ENCODE assay signal across 18 mouse cellular contexts in the genomic region with DNA sequence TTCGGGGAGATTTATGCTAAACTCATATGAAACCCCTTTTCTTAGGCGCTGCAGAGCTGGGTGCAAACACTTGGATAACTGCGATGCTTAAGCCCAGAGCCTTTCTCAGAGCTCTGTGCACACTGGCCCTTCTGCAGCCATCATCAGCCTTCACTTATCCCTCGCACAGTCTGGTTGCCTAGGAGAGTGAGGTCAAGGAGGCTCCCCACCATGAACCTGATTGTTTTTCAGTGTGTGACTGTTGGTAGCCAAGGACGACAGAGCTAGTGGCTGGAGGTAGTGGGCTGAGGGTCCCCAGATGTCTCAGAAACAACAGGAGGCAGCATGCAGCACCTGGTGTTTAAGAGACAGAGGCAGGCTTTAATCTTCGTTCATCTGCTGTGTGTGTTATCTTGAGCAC.
DNase-seq lines count a peak whose midpoint lies in the region; ATAC-seq lines count a peak whose summit lies in the region.
"Had no signal": no experiment of that assay in that cellular context is flagged by ENCODE, and none has a peak within 500 bp of the region (broad histone marks: within the 10 kb centered on the region; RNA-seq: fewer than 3 reads in every experiment).

No protein-coding gene starts in this region.

- H3K27ac ChIP-seq in neural tube, embryonic 15.5 days (replicated peaks), result no peak overlapping the region
- no peak overlapping the region for H3K27ac ChIP-seq in forebrain, embryonic 13.5 days
- H3K27ac ChIP-seq in midbrain, embryonic 12.5 days (replicated peaks), result peak overlapping the region; percentile 30
- H3K27ac ChIP-seq in liver, embryonic 11.5 days (ENCODE audit: low read depth, low read length), result no peak overlapping the region
- H3K27ac ChIP-seq: liver, embryonic 12.5 days; lung, embryonic 15.5 days had no signal

- no peak overlapping the region for H3K4me3 ChIP-seq in neural tube, embryonic 15.5 days (replicated peaks)
- no peak overlapping the region for H3K4me3 ChIP-seq in forebrain, embryonic 13.5 days
- no peak overlapping the region for H3K4me3 ChIP-seq in midbrain, embryonic 12.5 days
- H3K4me3 ChIP-seq in liver, embryonic 11.5 days (ENCODE audit: low read depth, low read length), result no peak overlapping the region
- H3K4me3 ChIP-seq: heart, embryonic 12.5 days; liver, embryonic 12.5 days; lung, embryonic 15.5 days had no signal

- no peaks in the 10 kb centered on the region for H3K36me3 ChIP-seq in neural tube, embryonic 15.5 days
- H3K36me3 ChIP-seq in forebrain, embryonic 13.5 days (ENCODE audit: poor library complexity, severe bottlenecking), result no peaks in the 10 kb centered on the region
- no peaks in the 10 kb centered on the region for H3K36me3 ChIP-seq in midbrain, embryonic 12.5 days
- no peaks in the 10 kb centered on the region for H3K36me3 ChIP-seq in liver, embryonic 11.5 days (ENCODE audit: control insufficient read depth, insufficient read depth, low read length)
- H3K36me3 ChIP-seq: heart, embryonic 12.5 days; liver, embryonic 12.5 days; lung, embryonic 15.5 days had no signal

- peak; percentile 35 for DNase-seq in neural tube, embryonic 10.5 days (ENCODE audit: extremely low spot score, low spot score)
- no peak for DNase-seq in kidney, adult 11 months
- no peak for DNase-seq in liver, embryonic 11.5 days (ENCODE audit: low spot score)
- DNase-seq: adrenal gland, adult 8-10 months; cerebellum, adult 8-10 months; gastrocnemius, postnatal 14 days; heart, postnatal 4 days; kidney, adult 8-10 months; kidney, postnatal 4 days; thymus, adult 2 months had no signal

- H3K4me2 ChIP-seq in neural tube, embryonic 15.5 days, result no peak overlapping the region
- no peak overlapping the region for H3K4me2 ChIP-seq in forebrain, embryonic 13.5 days
- no peak overlapping the region; the same call in 1 of the 2 replicates for H3K4me2 ChIP-seq in midbrain, embryonic 12.5 days (replicated peaks)
- H3K4me2 ChIP-seq in liver, embryonic 11.5 days, result no peak overlapping the region
- H3K4me2 ChIP-seq: heart, embryonic 12.5 days; liver, embryonic 12.5 days; lung, embryonic 15.5 days had no signal

- H3K9me3 ChIP-seq in neural tube, embryonic 15.5 days (replicated peaks), result no peaks in the 10 kb centered on the region
- no peaks in the 10 kb centered on the region for H3K9me3 ChIP-seq in forebrain, embryonic 13.5 days (replicated peaks)
- H3K9me3 ChIP-seq in midbrain, embryonic 12.5 days, result no peaks in the 10 kb centered on the region
- H3K9me3 ChIP-seq in liver, embryonic 11.5 days (ENCODE audit: control insufficient read depth, low read length), result no peaks in the 10 kb centered on the region
- H3K9me3 ChIP-seq: liver, embryonic 12.5 days; lung, embryonic 15.5 days had no signal

- peaks cover 6% of the 10 kb centered on the region for H3K4me1 ChIP-seq in neural tube, embryonic 15.5 days
- H3K4me1 ChIP-seq in forebrain, embryonic 13.5 days, result peaks cover 4% of the 10 kb centered on the region; the same call in 1 of the 2 replicates
- peaks cover 10% of the 10 kb centered on the region for H3K4me1 ChIP-seq in midbrain, embryonic 12.5 days
- H3K4me1 ChIP-seq in liver, embryonic 11.5 days (replicated peaks; ENCODE audit: control insufficient read depth, insufficient read depth, low read length), result no peaks in the 10 kb centered on the region
- H3K4me1 ChIP-seq: heart, embryonic 12.5 days; liver, embryonic 12.5 days; lung, embryonic 15.5 days had no signal

- no peak for ATAC-seq in neural tube, embryonic 15.5 days (ENCODE audit: low FRiP score)
- peak; percentile 27; the same call in 1 of the 2 replicates for ATAC-seq in forebrain, embryonic 13.5 days
- ATAC-seq in midbrain, embryonic 12.5 days (ENCODE audit: low FRiP score, low read depth), result peak; percentile 38; the same call in 1 of the 2 replicates
- no peak for ATAC-seq in liver, embryonic 11.5 days (replicated peaks; ENCODE audit: low FRiP score)
- ATAC-seq in erythroid progenitor cell, adult 5-6 weeks (replicated peaks; ENCODE audit: low FRiP score, poor library complexity, severe bottlenecking), result no peak
- ATAC-seq: CD4-positive, CD25-positive, alpha-beta regulatory T cell, adult 4 months; liver, embryonic 12.5 days had no signal

- H3K9ac ChIP-seq in neural tube, embryonic 15.5 days (replicated peaks), result no peak overlapping the region
- H3K9ac ChIP-seq in forebrain, embryonic 13.5 days, result no peak overlapping the region
- H3K9ac ChIP-seq in midbrain, embryonic 12.5 days (replicated peaks), result no peak overlapping the region
- no peak overlapping the region for H3K9ac ChIP-seq in liver, embryonic 11.5 days (ENCODE audit: low read depth, low read length)
- H3K9ac ChIP-seq: heart, embryonic 12.5 days; liver, embryonic 12.5 days; lung, embryonic 15.5 days had no signal

- 30% methylated on average over 6 of the region's 6 CpGs for WGBS in neural tube, embryonic 15.5 days
- WGBS in forebrain, embryonic 13.5 days, result 41% methylated on average over 6 of the region's 6 CpGs
- 26% methylated on average over 6 of the region's 6 CpGs for WGBS in midbrain, embryonic 12.5 days
- WGBS in liver, embryonic 11.5 days, result 65% methylated on average over 6 of the region's 6 CpGs

- H3K27me3 ChIP-seq in neural tube, embryonic 15.5 days (replicated peaks), result no peaks in the 10 kb centered on the region
- H3K27me3 ChIP-seq in forebrain, embryonic 13.5 days, result no peaks in the 10 kb centered on the region
- no peaks in the 10 kb centered on the region for H3K27me3 ChIP-seq in midbrain, embryonic 12.5 days
- H3K27me3 ChIP-seq in liver, embryonic 11.5 days (replicated peaks; ENCODE audit: control insufficient read depth, insufficient read depth, low read length), result no peaks in the 10 kb centered on the region
- H3K27me3 ChIP-seq: heart, embryonic 12.5 days; liver, embryonic 12.5 days; lung, embryonic 15.5 days had no signal

Comparison
In these comparisons a context has a peak if more than half of its experiments do, and no peak if none do; other contexts are left out.
1. ATAC-seq: peak in forebrain, embryonic 13.5 days (single experiment) and midbrain, embryonic 12.5 days (single experiment); none in neural tube, embryonic 15.5 days (single experiment), liver, embryonic 11.5 days (single experiment) and erythroid progenitor cell, adult 5-6 weeks (single experiment).